Mouse (Mus musculus): ENCODE results near the gene Lrrn4.

- TF ChIP-seq CTCF (IDR thresholded peaks at IDR 0.05; ENCODE audit: insufficient read depth, low read length) (peak; percentile 26; the same call in 1 of the 2 replicates), POLR2A (IDR thresholded peaks at IDR 0.05; ENCODE audit: borderline replicate concordance, extremely low read depth, low read depth, low read length) (no peak)
These were observed 26.1 kb upstream of the Lrrn4 start for GRCm38 (mm10) chr2:132906763-132907162.
